Mouse (Mus musculus) urinary bladder, postnatal 36 days (tissue): ENCODE measurements around the gene Appl2.

ENCODE experiments used
- DNase-seq, 2 experiments: peaks; one replicate each; pipeline ENCODE4 v3.0.0; 2022; ENCODE audit warnings: low spot score in 2 of 2, mixed read lengths in 1 of 2

The Appl2 gene

GRCm38 (mm10) chr10:83631775-83632174 lies 16.8 kb downstream of the Appl2 start:
- no peak for DNase-seq

DNA sequence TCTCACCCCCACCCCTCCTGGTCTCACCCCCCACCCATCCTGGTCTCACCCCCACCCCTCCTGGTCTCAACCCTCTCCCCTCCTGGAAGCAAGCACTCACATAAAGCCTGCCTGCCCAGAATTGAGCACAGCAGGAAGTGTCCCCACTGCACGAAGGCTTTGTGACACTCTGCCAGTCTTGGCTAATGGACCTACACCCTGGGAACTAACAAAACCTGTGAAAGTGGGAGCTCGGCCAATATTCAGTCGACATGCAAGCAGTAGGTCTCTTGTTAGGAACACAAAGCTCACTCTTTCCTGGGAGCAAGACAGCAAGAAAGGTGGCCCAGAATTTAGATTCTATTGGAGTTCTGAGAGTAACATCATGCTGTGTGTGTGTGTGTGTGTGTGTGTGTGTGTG lies 17.6 kb downstream of the Appl2 start:
- no peak for DNase-seq

- no peak for DNase-seq
These were observed 18.7 kb downstream of the Appl2 start for GRCm38 (mm10) chr10:83629878-83630277.

- DNase-seq: peak in 1 of 2 experiments; percentile 15
These were observed 19.3 kb downstream of the Appl2 start for GRCm38 (mm10) chr10:83629190-83629781.

GRCm38 (mm10) chr10:83628241-83628640 lies 20.3 kb downstream of the Appl2 start:
- DNase-seq: no peak

GRCm38 (mm10) chr10:83627113-83627687 lies 21.3 kb downstream of the Appl2 start:
- DNase-seq: no peak

GRCm38 (mm10) chr10:83624841-83625240 lies 23.7 kb downstream of the Appl2 start:
- DNase-seq: peak; percentile 32 to 65

DNA sequence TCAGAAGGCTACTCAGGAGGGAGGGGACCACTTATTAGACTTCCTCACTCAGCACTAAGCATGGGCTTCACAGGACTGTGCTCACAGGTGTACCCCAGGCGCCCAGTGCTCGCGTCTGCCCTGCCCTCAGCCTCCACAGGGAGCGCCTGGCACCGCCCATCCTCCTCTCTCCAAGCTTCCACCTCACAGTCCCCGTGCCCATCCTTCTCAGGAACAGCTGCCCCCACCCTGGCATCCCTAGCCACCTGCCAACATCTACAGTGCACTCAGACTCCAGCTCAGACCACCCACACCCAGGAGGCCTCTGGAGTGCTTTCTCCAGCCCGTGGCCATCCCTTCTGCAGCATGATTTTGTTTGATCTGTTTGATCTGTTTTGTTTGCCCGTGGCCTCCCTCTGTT lies 24.5 kb downstream of the Appl2 start:
- DNase-seq: no peak

- no peak for DNase-seq
These were observed 28.0 kb downstream of the Appl2 start for GRCm38 (mm10) chr10:83620350-83621055.

GRCm38 (mm10) chr10:83618819-83619440 lies 29.6 kb downstream of the Appl2 start:
- DNase-seq: peak in 1 of 2 experiments; percentile 25

DNA sequence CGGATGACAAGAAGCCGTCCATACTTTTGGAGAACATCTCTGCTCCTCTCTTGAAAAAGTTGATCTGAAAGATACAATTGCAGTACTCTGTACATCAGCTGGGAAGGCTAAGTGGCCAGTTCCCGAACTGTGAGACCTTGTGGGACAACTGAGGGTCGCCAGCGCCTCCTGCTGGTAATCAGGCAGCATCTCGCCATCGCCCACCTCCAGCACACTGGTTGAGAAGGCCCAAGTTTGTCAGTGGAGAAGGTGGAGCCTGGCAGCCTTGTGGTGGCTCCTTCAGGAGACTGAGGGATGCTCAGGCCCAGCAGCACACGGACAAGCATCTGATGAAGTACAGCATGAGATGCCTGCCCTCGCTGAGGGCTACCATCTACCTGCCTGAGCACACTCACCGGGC lies 31.2 kb downstream of the Appl2 start:
- peak in 1 of 2 experiments; percentile 28 for DNase-seq

GRCm38 (mm10) chr10:83612648-83613215 lies 35.8 kb downstream of the Appl2 start:
- DNase-seq: no peak

DNA sequence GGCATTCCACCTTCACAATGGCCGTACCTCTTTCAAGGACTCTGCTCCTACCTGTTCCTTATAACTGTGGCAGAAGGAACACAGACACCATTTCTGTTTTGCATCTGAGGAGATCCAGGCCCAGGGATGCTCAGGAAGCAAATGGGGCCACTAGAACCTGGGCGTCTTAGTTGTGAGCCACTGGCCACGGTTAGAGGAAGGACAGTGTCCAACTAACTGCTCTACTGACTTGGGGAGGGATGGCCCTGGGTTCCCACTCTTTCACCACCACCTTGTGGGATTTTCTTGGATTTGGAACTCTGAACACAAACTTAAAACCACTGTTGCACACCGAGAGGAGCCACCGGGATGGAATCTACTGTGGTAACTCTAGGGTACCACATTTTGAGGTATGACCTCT lies 36.7 kb downstream of the Appl2 start:
- DNase-seq: no peak

DNA sequence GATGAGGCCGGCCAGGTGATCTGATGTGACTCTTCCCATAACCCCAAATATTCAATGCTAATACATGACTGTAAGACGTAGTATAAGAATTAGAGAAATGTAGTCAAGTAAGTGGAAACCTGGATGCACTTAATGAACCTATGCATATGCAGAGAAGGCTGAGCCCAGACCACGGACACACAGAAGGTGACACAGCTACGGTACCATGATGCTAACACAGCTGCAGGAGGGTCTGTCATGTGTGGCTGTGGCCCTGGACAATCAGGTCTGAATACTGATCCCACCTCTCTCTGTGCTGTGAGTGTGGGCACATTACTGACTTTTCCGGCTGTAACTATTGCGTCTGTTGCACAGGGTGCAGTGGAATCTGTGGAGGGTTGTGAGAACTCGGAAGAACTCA lies 38.0 kb downstream of the Appl2 start:
- DNase-seq: no peak

DNA sequence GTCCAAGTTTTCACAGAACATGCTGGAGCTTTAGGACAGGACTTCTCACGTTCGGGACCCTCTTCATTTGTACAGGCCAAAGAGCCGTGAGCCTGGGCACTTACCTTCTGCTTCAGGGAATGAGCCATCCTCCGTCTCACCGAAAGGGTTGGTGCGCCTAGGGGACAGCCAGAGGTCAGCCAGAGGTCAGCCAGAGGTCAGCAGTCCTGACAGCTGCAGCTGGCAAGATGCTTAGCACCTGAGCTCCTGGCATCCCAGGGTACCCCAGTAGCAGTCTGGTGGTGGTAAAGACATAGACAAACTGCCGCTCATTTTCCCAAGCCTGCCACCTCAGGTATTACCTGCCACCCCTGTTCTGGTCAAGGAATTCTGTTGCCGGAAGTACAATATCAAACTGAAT lies 39.9 kb downstream of the Appl2 start:
- no peak for DNase-seq

DNA sequence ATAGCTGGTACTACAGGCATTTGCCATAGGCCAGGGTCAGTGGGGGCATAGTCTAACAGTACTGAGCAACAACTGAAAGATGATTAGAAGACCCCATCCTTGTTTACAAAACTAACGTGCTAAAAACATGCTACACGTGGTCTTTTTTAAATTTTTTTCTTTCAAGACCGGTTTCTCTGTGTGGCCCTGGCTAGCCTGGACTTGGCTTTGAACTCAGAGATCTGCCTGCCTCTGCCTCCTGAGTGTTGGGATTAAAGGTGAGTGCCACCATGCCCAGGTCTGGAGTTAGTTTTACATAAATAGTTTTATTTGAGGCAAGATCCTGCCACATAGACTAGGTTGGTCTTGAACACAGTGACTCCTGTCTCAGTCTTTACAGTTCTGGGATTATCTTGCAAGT lies 41.4 kb downstream of the Appl2 start:
- no peak for DNase-seq

DNA sequence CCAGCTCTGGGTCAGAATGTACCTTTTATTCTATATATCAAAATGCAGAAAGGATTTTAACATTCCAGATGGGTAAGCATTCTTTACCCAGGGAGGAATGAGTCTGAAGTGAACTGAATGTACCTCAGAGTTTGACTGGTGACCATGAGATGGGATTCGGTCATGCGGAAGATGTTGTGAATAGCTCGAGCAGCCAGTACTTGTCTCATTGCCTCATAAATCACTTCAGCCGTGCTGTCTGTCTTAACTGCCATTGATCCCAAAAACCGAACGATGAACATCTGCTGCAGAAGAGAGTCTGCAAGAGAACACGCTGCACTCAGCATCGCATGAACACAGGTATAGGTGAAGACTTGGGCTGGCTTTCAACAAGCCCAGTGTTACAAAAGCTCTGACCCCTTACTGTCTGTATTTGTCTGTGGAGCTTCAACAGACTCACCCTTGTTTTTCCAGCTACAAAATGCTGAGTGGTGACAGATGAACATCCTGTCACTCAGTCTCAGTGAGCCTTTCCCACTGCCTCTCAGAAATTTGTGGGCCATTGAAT lies 42.8 kb downstream of the Appl2 start:
- no peak for DNase-seq

DNA sequence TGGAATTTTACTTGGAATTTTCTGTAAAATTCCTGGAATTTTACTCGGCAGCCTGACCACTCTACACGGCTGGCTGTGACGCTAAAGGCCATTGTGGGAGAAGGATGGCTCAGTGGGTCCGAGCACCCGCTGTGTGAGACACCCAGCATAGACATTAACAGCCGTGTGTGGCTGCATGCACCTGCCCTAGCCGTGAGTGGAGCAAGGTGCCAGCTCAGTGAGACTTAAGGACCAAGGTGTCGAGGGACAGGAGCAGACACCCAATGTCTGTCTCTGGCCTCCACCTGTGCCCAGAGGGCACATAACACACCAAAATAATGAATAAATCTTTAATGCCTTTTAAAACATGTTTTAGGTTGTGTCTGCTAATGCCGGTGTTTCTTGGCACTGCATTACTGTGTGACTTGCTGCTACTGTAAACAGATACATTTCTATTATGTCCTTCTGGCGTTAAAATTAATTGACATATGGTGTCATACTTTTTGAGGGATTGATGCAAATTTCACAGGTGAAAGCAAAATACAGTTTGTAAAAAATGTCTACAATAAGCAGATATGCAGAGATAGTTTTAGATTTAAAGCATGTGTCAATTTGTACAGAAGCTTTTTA lies 44.5 kb downstream of the Appl2 start:
- no peak for DNase-seq

- no peak for DNase-seq
These were observed 47.9 kb downstream of the Appl2 start for GRCm38 (mm10) chr10:83600650-83601049.

DNA sequence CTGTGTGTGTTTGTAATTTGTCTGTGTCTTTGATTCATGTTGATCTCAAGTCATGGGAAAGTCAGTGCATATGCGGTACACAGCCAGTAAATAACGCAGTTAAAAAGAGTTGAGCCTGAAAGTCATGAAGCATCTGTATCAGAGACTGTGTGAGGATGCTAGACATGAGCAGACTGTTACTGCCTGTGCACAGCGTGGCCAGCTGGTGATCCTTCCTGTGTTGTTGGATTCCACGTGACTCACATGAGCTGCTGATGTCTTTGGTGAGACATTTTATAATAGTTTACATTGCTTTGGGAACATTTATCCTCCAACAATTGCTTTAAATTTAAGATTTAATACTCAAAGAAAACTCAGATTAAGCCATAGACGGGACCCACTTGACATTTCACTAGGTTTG lies 54.0 kb downstream of the Appl2 start:
- DNase-seq: no peak

GRCm38 (mm10) chr10:83592616-83593015 lies 55.9 kb downstream of the Appl2 start:
- no peak for DNase-seq

- no peak for DNase-seq
These were observed 57.7 kb downstream of the Appl2 start for GRCm38 (mm10) chr10:83590801-83591200.
